Mouse (Mus musculus) adrenal gland, postnatal 10 days (tissue): ENCODE results near the gene Pdilt. TPM values are rescaled to one million over a fixed set of nuclear protein-coding genes. Genes with fewer than 3 reads are reported as not detected.
"Not testable (repeated sequence)": the region's sequence is repeated elsewhere in the genome, so short reads cannot be mapped to it uniquely, and the experiment has no call there.

Experiments used
- DNase-seq: peaks from one replicate; pipeline ENCODE4 v3.0.0; 2021; ENCODE audit warnings: mixed read lengths
- long read RNA-seq, 2 experiments: library from polyadenylated mRNA; stranded (forward); transcript quantifications; one replicate each; pipeline ENCODE4 v2.0.0; 2021
- total RNA-seq, 2 experiments: library from RNA; stranded (reverse); gene quantifications; 2 replicates each; pipeline ENCODE4 v1.2.3; 2021

The Pdilt gene
- under 1 TPM; 0.12 TPM for total RNA-seq
- long read RNA-seq, experiment 1, result 0 reads
- long read RNA-seq, experiment 2, result 0 reads

DNA sequence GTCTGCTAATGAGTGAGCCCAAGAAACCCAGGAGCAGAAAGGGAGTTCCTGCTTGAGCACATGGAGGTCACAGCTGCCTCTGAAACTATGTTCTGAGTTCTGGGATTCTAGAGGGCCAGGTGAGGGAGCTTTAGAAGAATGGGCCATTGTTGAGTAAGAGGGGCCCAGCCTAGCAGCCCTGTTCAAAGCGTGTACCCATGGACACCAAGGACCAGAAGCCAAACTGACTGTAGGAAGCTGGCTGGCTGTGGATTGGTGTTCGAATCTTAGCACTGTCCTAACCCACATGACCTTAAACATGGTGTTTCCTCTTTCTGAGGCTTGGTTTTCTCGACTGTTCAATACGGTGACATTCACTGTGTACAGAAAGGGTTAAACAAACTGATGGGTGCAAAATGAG, at the start of gene Pdilt:
Gene Pdilt (minus strand): TSS at position 101 of the 400 bp plus-strand sequence.
- no peak for DNase-seq

DNA sequence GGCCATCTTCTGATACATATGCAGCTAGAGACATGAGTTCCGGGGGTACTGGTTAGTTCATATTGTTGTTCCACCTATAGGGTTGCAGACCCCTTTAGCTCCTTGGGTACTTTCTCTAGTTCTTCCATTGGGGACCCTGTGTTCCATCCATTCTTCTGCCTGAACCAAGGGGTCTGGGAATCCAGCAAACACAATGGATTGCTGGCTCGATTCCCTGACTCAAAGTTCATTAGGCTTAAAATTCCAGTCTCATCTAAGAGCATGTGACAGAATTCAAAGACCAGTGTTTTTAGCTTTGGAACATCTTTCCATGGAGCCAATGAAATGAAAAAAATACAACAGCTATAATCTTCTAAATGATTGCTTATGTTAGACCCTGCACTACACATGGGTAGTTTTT, 39.2 kb upstream of the Pdilt start:
- not testable (repeated sequence) for DNase-seq

DNA sequence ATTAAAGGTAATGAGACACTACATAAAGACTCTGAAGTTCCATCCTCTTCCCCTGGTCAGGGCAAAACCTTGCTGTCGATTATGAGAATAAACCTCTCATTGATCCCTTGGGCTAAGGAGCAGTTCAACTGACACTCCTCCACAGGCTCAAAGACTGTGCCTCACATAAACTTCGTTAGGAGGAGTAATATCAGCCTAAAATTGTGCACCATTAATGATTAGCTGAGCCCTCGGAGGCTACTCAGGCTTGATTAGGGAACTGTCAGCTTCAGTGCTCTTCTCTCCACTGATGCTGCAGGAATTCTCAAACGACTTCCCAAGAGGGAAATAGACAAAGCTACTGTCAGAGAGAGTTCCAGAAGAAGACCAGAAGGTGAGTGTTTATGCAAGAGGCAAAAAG, 38.2 kb upstream of the Pdilt start:
- no peak for DNase-seq

DNA sequence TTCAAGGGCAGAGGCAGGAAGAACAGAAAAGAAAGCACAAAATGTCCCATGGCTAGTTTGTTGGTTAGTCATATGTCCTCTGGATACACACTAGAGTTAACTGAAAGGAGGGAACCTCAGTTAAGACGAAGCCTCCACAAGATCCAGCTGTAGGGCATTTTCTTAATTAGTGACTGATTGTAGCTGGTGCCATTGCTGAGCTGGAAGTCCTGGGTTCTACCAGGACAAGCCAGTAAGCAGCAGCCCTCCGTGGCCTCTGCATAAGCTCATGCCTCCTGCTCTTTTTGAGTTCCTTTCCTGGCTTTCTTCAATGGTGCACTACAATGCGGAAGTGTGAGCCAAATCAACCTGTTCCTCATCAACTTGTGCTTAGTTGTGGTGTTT, 37.2 kb upstream of the Pdilt start:
- no peak for DNase-seq

DNA sequence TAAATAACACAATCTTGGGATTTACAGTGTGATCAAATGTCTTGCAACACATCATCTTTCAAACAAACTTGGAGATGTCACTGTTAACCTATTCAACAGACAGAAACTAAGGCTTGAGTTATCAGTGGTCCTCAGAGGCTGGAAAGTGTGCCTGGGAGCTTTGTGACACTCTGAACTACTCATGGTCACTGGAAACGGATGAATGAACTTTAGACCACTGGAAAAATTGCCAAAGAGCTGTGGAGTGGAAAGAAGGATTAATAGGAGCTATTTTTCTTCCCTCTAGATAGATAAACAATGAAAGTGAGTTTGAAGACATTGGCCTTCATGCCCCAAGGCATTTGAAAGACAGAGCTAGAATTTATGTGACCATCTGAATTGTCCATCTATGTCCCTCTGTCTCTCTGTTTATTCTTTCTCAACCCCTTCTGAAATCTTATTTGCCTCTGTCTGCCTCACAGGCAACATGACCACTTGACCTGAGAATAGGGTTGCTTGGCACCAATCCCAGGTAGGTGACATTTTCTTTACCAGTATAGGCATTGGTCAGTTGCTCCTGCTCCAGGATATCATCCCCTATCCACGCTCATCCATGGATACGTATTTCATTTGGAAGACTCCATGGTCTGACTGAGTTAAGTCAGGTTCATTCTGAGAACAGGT, 36.6 kb upstream of the Pdilt start:
- DNase-seq, result no peak

DNA sequence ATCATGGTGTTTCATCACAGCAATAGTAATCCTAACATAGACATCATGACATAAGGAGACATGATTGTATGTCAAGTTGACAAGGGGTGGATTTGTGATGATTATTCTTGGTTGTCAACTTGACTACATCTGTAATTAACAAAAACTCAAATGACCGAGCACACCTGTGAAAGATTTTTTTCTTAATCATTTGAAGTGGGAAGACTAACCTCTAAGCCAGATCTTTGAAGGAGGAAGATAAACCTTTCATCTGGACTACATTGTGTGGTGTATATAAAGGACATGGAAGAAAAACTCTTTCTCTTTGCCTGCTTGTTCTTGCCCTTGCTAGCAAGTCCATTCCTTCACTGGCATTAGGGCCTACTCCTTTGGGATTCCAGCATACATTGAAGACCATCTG, 30.8 kb upstream of the Pdilt start, which contains the start of gene Acsm2:
Gene Acsm2 (plus strand): TSS at position 301 of the 400 bp plus-strand sequence.
- DNase-seq, result no peak

DNA sequence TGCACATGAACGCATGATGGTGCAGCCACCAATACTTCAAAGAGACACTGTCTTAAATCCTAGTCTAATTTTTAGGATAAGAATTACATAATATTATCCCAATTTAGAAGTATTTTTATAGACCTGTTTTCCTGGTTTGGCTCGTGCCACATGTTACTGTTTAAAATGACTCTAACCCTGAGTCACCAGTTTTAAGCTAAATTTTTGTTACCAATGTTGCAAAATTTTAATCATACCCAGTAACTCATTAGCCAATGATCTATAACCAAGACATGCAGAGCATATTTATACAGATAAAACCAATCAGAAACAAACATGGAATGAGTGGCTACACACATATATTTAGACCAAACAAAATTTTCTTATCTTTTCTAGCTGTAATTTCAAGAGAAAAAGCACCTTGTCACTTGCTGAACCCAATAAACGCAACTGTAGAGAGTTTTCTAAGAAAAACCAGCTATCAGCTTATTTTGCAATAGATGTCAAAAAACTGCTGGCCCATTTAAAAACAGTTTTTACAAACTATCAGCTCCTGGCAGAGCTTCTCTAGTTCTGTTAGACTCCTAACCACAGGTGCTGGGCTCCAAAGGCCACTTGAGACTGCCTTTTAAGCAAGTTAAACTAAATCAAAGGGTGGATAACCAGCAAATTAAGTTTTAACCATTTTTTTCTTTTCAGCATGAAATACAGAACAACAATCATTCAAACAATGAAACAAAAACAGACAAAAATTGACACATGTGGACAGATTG, 27.4 kb upstream of the Pdilt start:
- no peak for DNase-seq

DNA sequence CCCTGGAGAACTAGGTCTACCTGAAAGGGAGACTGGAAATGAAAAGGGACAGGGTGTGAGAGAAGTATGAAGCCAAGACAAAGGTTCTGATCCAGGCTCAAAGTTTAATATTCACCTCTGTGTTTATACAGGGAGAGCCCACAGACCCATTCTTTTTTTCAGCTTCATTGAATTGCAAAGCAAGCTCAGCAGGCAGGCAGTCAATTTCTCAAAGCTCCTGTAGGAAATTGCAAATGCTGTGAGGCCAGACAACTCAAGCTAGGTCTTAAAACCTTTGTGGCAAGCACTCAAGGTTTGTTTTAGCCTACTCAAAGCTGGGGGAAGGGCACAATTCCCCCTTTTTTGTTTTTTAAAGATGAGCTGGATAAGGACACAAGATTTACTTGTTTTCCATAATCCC, 22.3 kb upstream of the Pdilt start:
- no peak for DNase-seq

DNA sequence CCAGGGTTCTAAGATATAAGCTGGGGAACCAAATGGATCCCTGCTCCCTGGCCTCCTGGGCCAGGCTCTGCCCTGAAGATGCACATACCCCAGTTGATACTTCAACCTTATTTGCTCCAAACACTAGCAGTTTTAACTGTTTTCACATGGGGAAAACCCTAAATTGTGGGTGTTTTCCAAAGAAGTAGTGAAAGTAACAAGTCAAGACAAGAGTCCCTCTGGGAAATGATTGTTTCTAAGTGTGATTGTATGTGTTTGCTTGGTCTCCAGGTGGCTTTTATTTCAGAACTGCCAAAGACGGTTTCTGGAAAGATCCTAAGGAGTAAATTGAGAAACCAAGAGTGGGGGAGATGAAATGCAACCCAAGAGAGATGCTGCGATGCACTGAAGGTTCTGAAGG, 19.2 kb upstream of the Pdilt start:
- DNase-seq, result no peak

DNA sequence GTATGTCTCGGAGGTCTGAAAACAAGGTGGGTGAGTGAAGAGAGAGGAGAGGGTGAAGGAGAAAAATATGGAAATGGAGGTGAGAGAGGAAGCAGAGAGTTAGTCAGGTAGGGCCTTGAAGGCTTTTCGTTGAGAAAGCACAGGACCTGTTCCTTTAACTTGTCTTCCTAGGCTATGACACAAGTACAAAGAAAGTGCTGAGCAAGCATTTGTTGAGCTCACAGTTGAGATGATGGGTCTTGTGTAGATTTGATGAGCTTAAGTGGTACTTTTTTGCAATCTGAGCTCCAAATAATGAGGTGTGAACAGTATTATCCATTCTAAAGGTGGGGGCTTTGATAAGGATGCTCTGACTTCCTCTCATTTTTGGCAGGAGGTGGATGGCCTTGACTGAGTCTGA, 11.1 kb upstream of the Pdilt start:
- no peak for DNase-seq

DNA sequence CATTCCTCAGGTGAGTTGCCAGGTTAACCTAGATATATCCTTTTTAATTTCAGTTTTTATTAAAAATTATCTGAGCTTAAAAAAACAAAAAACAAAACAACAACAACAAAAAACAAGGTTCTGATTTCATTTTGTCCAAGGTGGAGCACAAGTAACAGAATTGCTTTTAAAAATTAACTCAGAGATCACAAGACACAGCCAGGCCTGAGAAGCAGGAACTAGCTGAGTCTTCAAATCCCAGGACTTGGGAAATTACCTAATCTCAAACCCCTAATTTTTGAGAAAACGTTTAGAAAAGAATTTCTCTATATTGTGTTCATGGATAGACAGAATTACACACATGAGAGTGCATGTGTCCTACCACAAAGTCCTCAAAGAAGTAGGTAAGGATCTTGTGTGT, 9.6 kb upstream of the Pdilt start:
- no peak for DNase-seq

DNA sequence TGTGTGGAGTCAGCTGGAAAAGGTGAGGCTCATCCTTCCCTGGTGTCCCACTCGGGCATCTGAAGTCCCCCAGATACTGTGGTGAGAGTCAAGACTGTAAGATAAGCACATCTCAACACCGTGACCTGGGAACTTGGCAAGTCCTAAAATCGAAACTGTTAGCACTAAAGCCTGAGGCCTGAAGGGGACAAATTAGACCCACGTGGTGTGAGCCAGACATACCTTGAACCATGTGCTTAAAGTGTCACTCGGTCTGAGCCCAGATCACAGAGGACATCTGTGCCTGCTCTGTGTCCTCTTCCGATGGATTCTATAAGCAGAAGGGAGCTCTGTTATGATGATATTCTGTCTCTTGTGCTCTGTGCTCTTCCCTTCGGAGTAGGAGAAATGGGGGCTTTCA, 5.3 kb upstream of the Pdilt start:
- DNase-seq, result no peak

DNA sequence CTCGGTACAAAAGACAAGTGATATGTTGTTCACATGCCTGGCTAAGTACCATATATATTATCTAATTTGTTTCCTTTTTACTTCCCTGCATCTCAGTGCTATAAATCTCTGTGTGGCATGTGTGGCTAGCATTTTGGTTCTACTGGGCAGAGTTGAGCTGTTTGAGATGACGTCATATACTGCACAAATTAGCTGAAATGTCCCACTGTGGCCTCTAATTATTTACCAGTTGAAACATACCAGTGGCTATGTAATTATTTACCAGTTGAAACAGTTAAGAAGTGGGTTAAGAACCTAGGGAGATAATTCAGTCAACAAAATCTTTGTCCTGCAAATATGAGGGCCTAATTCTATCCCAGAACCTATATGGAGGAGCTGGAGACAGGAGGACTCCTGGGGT, 4.3 kb upstream of the Pdilt start:
- no peak for DNase-seq

DNA sequence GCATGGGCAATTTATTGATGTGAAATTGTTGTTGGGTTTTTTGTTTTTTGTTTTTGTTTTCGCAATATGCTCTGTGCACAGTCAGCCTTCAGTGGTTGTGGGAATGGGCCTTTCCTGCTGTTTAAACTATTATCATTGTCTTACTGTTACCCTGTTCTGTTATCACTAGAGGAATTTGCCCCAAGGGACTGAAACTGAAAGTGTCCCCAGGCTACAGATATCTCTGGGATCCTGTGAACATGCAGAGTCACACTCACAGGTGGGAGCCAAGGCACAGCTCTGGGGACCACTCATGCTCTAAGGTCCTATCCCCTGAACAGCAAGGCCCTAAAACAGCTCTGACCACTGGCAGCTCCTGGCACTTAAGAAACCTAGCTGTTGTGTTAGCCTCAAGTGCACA, 3.8 kb upstream of the Pdilt start:
- no peak for DNase-seq

DNA sequence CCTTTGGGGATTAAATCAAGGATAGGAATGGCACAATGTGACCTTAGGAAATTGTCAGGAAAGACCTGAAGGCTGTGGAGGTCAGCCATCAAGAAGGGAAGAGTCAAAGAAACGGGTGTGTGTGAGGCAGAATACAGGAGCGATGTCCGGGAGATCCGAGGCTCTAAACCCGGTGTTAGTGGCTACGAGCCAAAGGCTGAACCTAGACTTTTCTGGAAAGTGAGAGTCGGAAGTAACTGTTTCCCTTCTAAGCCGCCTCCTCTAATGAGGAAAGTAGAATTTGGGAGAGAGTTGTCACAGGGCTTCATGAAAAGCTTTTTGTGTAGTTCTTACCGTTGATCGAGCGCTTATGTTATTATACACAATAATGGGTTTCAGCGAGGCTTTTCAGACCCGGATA, 3.2 kb upstream of the Pdilt start:
- DNase-seq, result no peak

DNA sequence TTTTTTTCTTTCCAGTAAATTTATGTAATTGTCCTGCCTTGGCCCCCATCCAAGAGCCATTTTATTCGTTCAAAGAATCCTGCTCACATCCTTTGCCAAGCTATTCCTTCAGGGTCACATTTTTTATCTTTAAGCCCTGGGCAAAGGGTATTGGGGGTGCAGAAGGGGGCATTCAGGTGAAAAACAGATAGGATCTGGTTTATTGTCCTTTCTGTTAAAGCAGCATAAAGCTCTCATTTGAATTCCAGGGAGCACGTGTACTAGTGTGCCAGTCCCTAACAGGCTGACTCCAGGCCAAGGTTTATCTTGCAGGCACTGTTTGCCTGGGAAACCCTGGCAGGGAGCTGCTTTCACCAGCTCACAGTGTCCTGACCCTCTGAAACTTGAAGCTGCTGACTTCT, 2.6 kb upstream of the Pdilt start:
- DNase-seq, result peak; percentile 74

DNA sequence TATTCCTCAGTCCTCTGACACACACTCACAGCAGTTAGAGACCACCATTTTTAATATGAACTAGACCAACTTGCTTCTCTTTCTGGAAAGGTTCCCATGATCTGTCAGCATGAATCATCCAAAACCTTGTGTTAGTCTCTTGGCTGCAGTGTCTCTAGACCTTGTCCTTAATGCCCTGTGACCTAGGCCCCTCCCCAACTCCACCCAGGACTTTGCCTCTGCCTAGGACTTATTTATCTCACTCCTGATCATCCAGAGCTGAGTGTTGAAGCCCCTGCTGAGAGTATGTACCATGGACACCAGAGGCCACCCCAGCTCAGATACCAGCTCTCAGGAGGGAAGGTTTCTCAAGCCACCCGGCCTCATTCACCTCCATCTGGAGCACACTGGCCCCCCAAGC, 904 bp downstream of the Pdilt start:
- peak; percentile 45 for DNase-seq

DNA sequence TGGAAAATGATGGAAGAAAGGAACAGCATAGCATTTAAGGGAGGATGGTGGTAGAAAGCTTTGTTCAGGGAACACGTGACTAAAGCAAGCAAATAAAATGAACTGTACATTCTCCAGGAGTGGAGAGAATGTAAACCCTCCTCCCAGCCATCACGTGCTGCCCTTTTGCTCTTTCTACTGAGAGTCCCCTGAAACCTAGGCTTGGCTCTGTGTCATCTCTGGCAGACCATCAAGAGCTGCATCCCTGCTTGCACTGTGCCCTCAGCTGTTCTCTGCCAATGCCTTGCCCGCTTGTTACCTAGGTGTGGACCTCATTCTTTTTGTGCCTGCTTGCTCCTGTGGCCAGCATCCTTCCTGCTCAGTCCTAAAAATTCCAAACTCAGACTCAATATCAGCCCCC, 1.5 kb downstream of the Pdilt start:
- DNase-seq, result no peak

DNA sequence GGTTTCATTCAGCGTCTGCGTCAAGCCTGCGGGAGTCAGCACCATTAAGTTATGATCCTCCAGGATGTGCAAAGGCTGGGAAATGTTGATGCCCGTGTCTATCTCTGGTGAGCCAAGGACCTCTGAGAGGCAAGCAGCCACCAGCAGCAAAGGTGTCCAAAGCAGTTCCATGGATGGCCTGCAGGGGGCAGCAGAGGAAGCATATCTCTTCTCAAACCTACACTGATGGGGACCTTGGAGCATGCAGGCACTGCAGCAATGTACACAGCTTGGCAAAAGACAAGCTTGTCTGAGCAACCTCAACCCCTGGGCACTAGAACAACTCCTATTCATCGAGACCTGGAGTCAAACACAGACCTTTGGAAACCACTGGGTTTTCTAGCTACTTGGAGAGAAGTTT, 3.6 kb downstream of the Pdilt start:
- peak; percentile 89 for DNase-seq

DNA sequence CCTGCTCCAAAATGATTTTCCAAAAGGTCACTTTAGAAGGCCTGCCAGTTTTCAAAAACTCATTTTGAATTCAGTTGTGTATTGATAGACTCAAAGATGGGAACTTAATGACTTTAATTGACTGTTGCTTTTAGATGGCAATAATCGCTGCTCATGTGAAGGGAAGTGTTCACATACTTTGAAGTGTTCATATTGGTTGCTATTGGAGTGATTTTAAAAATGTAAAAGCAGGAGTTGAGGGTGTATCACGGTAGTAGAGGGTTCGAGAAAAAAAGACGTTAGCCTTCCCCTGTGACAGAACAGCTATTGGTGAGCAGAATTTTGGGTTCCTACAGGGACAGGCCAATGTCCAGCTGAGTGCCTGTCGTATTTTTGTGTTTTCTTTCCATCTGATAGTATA, 4.1 kb downstream of the Pdilt start, which contains the start of gene Acsm5:
Gene Acsm5 (plus strand): TSS at position 301 of the 400 bp plus-strand sequence.
- DNase-seq, result no peak

DNA sequence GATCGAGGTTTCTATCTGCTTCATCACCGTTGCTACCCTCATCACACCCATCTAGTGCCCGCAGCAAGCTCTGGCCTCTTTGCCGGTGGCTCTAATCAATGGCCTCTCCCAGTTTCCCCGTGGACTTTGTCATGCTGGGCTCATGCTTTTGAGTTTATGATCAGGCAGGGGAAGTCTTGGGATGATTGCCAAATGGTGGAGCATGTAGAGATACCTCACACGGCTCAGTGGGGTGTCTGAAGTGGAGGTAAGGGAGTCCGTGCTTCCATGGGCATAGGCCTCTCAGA, 7.1 kb downstream of the Pdilt start:
- DNase-seq, result no peak

DNA sequence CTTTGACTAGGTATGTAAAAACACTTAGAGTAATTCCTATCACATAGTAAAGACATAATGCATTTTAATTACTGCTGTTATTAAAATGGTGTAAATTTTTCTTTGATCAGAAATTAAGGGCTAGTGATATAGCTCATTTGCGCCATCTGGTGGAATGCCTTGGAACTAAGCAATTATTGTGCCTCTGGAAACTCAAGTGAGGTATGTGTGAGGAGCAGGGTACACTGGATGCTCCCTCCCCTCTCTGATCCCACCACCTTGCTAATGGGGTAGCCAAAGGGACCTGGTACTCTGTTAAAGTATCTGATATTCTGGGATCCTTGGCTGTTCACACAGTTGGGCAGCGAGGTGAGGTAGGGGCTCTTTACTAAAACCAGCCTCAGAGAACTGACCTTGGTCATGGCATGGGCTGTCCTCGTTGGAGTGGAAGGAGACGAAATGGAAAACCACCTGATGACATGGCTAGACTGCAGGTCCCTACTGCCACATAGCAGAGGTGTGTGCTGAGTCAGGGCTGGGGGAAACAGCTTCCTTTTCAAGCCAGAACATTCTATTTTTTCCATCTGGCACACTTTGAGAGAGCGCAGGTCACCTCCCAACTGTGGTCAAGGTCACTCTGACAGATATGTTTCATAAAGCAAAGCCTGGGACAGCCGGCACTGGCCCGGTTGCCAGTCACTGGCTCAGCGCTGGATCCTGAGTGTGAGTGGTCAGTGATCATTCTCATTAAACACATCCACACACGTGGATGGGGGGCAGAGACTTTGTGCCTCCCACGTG, 7.6 kb downstream of the Pdilt start:
- DNase-seq, result peak; percentile 59

DNA sequence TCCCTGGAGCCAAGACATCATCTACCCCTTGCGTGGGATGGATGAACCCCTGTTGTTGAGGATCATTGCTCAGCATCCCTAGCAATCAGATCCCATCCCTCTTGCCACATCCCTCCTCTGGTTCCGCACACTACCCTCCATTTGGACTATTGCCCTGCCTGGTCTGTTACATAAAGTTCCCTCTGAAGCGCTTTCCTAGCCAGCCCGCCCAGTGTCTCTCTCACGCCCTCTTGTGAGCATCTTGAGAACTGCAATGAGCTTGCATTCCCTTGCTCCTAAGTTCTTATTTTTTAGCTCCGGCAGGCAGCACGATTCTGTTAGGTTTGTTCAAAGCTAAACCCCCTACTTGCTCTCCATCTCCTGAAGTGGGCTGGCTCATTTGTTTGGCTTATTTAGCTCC, 10.2 kb downstream of the Pdilt start:
- DNase-seq, result peak; percentile 68
